Mouse (Mus musculus): ENCODE measurements around the gene 1700014D04Rik.
A peak's percentile ranks its signal among the peaks of the same experiment; 100 is the strongest.
"Not testable (repeated sequence)": the region's sequence is repeated elsewhere in the genome, so short reads cannot be mapped to it uniquely, and the experiment has no call there.

The 1700014D04Rik gene

GRCm38 (mm10) chr13:59746711-59747110, at the start of gene 1700014D04Rik:
1700014D04Rik (minus strand) TSS chr13:59746752.
- no peak for DNase-seq

DNA sequence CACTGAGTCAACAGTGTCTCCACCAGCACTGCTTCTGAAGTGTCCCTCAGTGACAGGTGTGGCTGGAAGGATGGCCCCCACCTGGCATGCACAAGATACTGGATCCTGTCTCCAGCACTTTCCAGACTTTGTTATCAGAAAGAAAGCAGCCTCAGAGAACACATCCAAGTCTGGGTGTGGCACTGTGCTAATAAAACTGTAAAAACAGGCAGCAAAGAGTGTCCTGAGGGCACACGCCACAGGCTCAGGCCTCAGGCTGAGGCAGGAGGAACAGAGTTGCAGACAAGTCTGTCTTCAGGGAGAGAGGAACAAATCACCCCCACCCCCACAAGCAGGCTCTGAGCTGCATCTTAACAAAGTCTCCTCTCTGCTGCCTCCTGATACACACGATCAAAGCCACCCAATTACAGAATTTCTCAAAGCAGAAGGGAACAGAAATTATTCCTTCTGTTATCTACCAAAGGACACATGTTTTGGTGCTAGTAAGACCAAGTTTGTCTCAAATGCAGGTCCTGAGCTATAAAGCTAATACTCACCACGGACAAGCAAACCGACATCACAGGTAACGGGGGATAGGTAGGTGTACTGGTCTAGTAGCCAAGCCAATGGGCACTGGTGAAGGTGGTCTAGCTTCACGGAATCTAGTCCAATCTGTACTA, 49.4 kb upstream of the 1700014D04Rik start:
- no peak for DNase-seq

GRCm38 (mm10) chr13:59794786-59795185, 48.2 kb upstream of the 1700014D04Rik start:
- DNase-seq = no peak

- no peak for DNase-seq
These were observed 35.6 kb upstream of the 1700014D04Rik start, which contains the start of gene Gm49354 for GRCm38 (mm10) chr13:59782145-59782544. Gm49354 (minus strand) TSS chr13:59782245.

- not testable (repeated sequence) for DNase-seq
These were observed 33.3 kb upstream of the 1700014D04Rik start for GRCm38 (mm10) chr13:59779744-59780264.

- no peak for DNase-seq
These were observed 32.7 kb upstream of the 1700014D04Rik start for GRCm38 (mm10) chr13:59779213-59779612.

DNA sequence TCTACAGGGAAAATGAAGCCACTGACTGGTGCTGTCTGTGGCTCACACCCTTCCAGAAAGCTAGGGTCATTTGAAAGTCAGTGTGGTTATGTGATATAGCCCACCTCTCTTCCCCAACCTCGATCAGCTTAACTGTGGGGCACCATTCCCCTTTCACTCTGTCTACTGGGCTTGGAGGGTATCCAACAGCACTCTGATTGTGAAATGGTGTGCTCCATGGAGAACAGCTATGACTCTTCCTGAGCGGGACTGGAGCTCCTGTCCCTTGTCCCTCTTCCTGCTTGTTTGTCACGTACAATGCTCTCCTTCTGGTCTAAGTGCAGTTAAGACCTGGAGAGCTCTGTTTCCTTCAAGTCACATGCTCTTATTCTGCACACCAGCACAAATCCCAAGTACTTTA, 28.6 kb upstream of the 1700014D04Rik start:
- no peak for DNase-seq

DNA sequence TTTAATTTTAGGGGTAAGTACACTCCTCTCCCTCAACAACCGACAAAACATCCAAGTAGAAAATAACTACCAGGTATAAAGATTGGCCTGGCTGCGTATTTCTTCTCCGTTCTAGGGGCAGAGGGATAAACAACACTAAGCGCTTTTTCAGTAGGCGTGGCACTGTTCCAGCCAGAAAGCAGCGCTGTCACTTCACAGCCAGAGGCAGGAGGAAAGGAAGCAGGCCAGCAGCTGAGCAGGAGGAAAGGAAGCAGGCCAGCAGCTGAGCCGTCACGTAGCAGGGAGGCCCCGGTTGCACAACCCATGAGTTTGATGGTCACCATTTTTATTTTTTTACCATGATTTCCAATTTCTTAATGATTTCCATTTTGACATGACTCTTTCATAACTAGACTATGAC, 24.7 kb upstream of the 1700014D04Rik start:
- peak; percentile 98 for DNase-seq

DNA sequence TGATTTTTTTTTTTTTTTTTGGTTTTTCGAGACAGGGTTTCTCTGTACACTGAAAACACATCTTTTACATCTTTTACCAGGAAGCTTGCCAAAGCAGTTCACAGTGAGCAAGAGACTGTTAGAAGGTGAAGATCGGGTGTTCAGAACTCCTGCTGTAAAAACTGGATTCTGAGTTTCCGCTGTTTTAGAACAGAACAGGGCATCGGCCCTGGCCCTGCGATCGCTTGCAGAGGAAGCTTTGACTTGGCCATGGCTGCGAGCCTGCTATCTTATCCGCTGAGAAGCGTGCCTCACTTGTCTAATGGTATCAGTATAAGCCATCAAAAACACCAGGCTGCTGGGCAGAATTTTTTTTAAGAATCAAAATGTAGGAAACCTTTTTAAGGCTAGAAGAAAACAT, 24.3 kb upstream of the 1700014D04Rik start:
- DNase-seq = no peak

DNA sequence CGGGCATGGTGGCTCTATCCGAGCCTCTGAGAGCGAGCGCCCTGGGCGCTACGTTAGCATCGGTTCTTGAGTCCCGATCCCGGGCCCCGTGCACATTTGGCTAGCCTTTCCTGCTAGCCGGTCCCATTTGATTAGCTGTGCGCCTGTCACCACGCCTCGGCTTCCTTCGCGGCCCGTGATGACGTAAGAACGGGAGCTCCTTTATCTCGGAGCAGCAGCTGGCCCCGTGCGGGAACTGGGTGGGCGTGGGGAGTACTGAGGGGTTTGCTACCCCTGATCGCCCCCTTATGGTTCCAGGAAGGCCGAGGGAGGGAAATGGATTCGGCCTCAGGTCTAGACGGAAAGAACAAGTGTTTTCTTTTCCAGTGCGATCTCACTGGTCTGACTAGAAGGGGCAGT, 23.6 kb upstream of the 1700014D04Rik start:
- DNase-seq = peak; percentile 99

DNA sequence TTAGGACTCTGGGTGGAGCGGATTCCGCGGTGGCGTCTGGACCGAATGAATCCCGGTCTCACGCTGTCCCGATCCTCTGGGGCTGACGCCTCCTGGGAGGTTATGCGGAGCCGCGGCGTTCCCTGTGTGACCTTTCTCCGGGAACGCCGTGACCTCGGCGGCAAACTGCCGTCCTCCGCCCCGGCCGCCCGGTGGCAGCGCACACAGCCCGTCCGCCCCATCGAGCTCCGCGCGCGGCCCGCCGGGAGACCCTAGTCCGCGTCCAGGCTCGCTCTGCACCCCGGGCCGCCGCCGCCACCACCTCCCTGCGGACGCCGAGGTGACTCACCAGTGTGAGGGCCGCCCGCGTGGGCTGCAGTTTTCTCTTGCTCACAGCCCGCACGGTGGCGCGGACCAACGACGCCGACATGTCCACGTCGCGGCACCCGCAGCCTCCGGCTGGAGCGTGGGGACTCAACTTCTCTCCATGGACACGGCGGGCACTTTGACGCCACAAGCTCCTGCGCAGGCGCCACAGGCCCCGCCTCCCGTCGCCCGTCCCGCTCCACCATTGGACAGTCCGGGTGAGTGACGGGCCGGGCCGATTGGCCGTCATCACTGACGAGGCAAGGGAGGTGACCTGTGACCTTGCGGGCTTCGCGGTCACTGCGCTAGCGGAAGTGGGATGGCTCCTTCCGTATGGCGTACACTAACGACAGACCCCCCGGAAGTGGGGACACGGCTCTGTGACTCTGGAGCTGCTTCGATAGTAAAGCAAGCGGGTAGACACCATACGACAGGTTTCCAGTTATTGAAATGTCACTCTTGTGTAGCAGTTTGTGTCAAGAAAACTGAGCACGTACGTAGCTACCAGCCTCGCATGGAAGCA, 23.0 kb upstream of the 1700014D04Rik start, which contains the start of gene Isca1:
TSS of gene Isca1 (minus strand) at position 515 of the 868 bp plus-strand sequence.
- DNase-seq = peak; percentile 100

DNA sequence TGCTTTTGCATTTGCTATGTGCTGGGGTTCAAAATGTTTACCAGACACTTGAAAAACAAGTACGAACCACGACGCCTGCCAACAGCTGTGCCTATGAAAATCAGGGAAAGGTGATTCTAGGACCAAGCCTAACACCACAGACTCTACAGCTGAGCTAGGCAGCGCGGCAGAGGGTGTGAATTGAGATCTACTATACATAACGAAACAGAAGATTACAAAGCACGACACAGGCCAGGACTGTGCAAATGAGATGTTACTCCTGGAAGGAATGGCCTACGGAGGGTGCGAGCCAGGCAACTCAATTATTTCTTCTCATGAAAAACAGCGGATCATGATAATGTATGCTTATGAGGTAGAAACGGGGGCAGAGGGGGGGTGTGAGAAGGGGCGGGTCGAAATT, 22.0 kb upstream of the 1700014D04Rik start:
- no peak for DNase-seq

GRCm38 (mm10) chr13:59766786-59767515, 20.4 kb upstream of the 1700014D04Rik start:
- DNase-seq = no peak

- no peak for DNase-seq
These were observed 16.2 kb upstream of the 1700014D04Rik start for GRCm38 (mm10) chr13:59762791-59763190.

DNA sequence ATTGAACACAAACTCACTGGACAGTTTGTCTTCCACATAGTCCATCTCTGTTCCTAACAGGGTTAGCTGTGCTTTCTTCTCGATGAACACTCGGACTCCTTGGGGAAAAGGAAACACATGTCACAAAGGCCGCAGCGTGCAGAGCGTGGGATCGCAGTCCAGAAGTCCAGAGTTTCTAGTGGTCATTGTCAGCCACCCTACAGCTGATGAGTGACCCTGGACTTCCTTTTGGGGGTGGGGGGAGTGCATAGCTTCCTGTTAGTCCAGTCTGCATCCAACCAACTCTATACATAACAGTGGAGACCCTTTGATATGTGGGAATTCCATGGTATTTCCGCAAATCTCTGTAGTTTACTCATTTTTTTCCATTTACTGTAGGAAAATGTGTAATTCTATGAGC, 10.4 kb upstream of the 1700014D04Rik start:
- DNase-seq = peak; percentile 93

DNA sequence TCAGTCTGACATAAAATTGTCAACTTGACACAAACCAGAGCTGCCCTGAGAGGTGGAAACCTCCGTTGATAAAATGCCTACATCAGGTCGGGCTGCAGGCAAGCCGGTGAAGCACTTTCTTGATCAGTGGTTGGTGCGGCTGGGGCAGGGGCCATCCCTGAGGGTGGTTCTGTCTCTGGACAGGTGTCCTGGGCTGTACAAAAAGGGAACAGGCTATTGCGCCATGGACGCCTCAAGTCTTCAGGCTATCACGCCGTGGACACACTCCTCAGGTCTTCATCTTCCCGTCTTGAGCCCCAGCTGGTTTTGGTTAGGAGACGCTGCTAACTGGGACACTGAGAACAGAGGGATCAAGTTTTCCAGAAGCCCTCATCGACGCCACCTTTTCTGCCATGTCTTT, 3.8 kb upstream of the 1700014D04Rik start:
- DNase-seq = no peak

- DNase-seq = no peak
These were observed 388 bp downstream of the 1700014D04Rik start for GRCm38 (mm10) chr13:59746164-59746563.

- DNase-seq = no peak
These were observed 1.1 kb downstream of the 1700014D04Rik start for GRCm38 (mm10) chr13:59745462-59745861.

GRCm38 (mm10) chr13:59741697-59742096, 4.9 kb downstream of the 1700014D04Rik start:
- DNase-seq = no peak

DNA sequence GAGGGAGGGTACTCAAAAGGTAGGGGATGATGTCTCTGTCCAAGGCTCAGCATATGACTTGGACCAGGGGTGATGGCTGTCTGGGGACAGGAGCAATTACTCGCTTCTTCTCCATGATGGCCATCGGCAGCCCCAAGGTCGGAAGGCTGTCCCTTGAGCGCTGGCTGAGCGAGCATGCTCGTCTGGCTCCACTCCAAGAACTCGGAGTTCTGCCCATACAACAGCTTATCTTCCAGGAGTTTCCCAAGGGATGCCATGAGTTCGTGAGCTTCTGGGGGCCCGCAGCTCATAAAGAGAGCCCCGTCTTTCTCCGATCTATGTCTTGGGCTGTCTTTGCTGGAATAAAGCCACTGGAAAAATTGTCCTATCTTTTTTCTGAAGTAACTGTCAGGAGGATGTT, 5.5 kb downstream of the 1700014D04Rik start:
- peak; percentile 96 for DNase-seq

GRCm38 (mm10) chr13:59739397-59739796, 7.2 kb downstream of the 1700014D04Rik start:
- DNase-seq = no peak

DNA sequence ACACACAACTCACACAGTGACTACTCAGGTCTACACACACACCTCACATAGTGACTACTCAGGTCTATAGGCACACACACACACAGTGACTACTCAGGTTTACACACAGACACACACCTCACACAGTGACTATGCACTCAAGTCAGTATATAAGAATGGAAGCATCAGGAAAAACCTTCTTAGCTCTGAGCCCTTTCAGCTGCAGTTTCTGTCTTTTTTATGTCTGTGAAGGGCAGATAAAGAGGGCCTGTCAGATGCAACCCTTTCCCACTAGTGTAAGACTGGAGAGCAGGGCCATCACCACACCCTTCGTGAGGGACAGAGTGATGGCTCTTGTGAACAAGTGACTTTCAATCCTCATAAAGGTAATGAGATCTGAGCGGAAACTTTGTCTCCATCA, 8.1 kb downstream of the 1700014D04Rik start:
- DNase-seq = no peak

GRCm38 (mm10) chr13:59735190-59735589, 11.4 kb downstream of the 1700014D04Rik start:
- DNase-seq = no peak
